Mouse (Mus musculus) hindbrain, postnatal 0 days (tissue): ENCODE data around the gene Fam78b. TPM values are rescaled to one million over a fixed set of nuclear protein-coding genes. Genes with fewer than 3 reads are reported as not detected.

Source experiments
- ATAC-seq: fragments of 200-750 bp; cut with Nextera tagmentation; 2 replicates; pipeline ENCODE4 v1.8.0; 2017; ENCODE audit warnings: mild to moderate bottlenecking, moderate TSS enrichment, moderate library complexity
- DNase-seq: peaks from one replicate; pipeline ENCODE4 v3.0.0-alpha.2; 2015; ENCODE audit warnings: low spot score
- H3K27ac ChIP-seq: fragments of 300-500 bp; sonication (generic); 2 replicates; pipeline ENCODE4 v1.5.1; 2014; ENCODE audit warnings: mild to moderate bottlenecking
- H3K27me3 ChIP-seq: fragments of 300-500 bp; sonication (generic); 2 replicates; pipeline ENCODE4 v1.6.1; 2014; ENCODE audit warnings: low read length, mixed read lengths; ENCODE audit not compliant: insufficient read depth
- H3K36me3 ChIP-seq: fragments of 300-500 bp; sonication (generic); 2 replicates; pipeline ENCODE4 v1.6.1; 2014; ENCODE audit warnings: low read length, mixed read lengths; ENCODE audit not compliant: insufficient read depth
- H3K4me1 ChIP-seq: fragments of 300-500 bp; sonication (generic); 2 replicates; pipeline ENCODE4 v1.6.1; 2014; ENCODE audit warnings: antibody characterized with exemption, low read length, mixed read lengths; ENCODE audit not compliant: insufficient read depth
- H3K4me2 ChIP-seq: fragments of 300-500 bp; sonication (generic); 2 replicates; pipeline ENCODE4 v1.6.1; 2014; ENCODE audit warnings: low read depth, mild to moderate bottlenecking, low read length, moderate library complexity, mixed read lengths
- H3K4me3 ChIP-seq: fragments of 300-500 bp; sonication (generic); 2 replicates; pipeline ENCODE4 v1.5.1; 2014; ENCODE audit warnings: low read length
- H3K9ac ChIP-seq: fragments of 300-500 bp; sonication (generic); replicated peaks from 2 replicates; pipeline ENCODE4 v1.6.1; 2014; ENCODE audit warnings: mild to moderate bottlenecking, low read length, moderate library complexity, mixed read lengths
- H3K9me3 ChIP-seq: fragments of 300-500 bp; sonication (generic); 2 replicates; pipeline ENCODE4 v1.6.1; 2016; ENCODE audit warnings: low read length, mixed read lengths
- CTCF ChIP-seq: IDR thresholded peaks from 2 replicates; pipeline ENCODE4 v1.5.1; 2016; ENCODE audit warnings: antibody characterized with exemption, control low read depth, low read depth
- WGBS: fragments of 180-500 bp; shearing (Covaris S2); extraction: QIAGEN DNeasy Blood & Tissue Kit; methylation state at CpG from one replicate; pipeline ENCODE4 v1.1.7; 2014; 5-methylcytosine and 5-hydroxymethylcytosine counted together
- polyA plus RNA-seq: library from polyadenylated mRNA; unstranded; fragments of >200 nt; fragmentation: Nextera tagmentation; extraction: Ambion mirVana; gene quantifications from 2 replicates; pipeline ENCODE4 v1.2.1, GENCODE M21; 2015
- total RNA-seq: library from RNA; depleted of rRNA; stranded (reverse); fragments of >200 nt; gene quantifications from 2 replicates; pipeline ENCODE4 v1.2.3, GENCODE M21; 2014; rRNA removed

The Fam78b gene
- total RNA-seq = 16.4 and 17.1 TPM in 2 replicates
- polyA plus RNA-seq = 5.4 and 5.7 TPM in 2 replicates

GRCm38 (mm10) chr1:167001174-167001843 is at the start of gene Fam78b:
TSS of gene Fam78b (plus strand) at chr1:167001417.
- 0% methylated on average over 58 of the region's 85 CpGs for WGBS

GRCm38 (mm10) chr1:166964508-166964907 is 36.7 kb upstream of the Fam78b start:
- no peak for TF ChIP-seq CTCF
- no peak overlapping the region for H3K4me2 ChIP-seq
- H3K9ac ChIP-seq = no peak overlapping the region
- no peaks in the 10 kb centered on the region for H3K9me3 ChIP-seq
- H3K36me3 ChIP-seq = no peaks in the 10 kb centered on the region
- DNase-seq (no peak), ATAC-seq (no peak)
- no peak overlapping the region for H3K27ac ChIP-seq
- WGBS = 45% methylated on average over 10 of the region's 10 CpGs
- no peak overlapping the region for H3K4me3 ChIP-seq
- no peaks in the 10 kb centered on the region for H3K27me3 ChIP-seq
- H3K4me1 ChIP-seq = no peaks in the 10 kb centered on the region

More at GRCm38 (mm10) chr1:167001174-167001843, at the start of gene Fam78b:
- Histone ChIP-seq H3K9ac (peak within 1 kb of the TSS; percentile 86), H3K36me3 (no peaks in the 10 kb centered on the region), H3K4me3 (peak within 1 kb of the TSS; percentile 87), H3K4me1 (0 out of 2 replicates have a peak, but pooled peaks cover 3% of the 10 kb centered on the region), H3K9me3 (no peaks in the 10 kb centered on the region), H3K27me3 (no peaks in the 10 kb centered on the region), H3K4me2 (peak within 1 kb of the TSS; percentile 80), H3K27ac (peak within 1 kb of the TSS; percentile 90)
- DNase-seq (peak; percentile 71), ATAC-seq (peak; percentile 77)
- TF ChIP-seq CTCF = no peak

DNA sequence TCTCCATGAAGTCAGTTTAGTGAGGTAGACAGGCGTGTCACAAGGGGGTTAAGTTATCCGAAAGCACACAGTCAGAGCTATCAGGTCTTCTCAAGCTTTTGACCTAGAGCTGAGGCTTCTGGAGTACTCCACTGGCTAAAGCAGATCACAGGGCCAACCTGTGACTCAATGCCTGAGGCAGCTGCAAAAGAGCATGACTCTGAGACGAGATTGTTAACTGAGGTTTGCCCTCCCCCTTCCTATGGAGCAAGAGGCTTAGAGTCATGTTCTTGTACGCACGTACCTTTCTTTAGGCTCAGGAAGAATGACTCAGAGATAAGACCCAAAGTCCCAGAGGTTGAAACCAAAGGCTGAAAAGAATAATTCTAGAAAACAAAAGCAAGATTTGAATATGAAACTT is 32.9 kb upstream of the Fam78b start:
- H3K4me1 ChIP-seq = no peaks in the 10 kb centered on the region

DNA sequence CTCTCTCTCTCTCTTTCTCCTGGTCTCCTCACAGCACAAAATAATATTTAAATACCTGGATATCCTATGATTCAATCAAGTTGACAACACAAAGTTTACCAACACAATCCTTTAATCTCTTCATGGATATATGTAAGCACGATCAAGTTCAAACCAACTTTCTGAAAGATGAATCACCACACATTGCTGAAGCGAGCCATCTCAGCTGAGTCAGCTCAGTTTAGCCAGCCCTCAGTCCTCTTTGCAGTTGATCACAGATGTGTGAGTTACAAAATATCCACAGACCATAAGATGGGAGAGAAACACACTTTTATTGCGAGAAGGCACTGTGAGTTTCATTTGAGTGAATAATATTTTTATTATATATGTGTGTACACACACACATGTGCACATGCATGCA is 27.5 kb upstream of the Fam78b start:
- no peak overlapping the region for H3K9ac ChIP-seq
- DNase-seq (no peak), ATAC-seq (no peak)
- H3K4me3 ChIP-seq = no peak overlapping the region
- H3K4me2 ChIP-seq = no peak overlapping the region
- no peaks in the 10 kb centered on the region for H3K9me3 ChIP-seq
- no peak for TF ChIP-seq CTCF
- no peaks in the 10 kb centered on the region for H3K27me3 ChIP-seq
- no peak overlapping the region for H3K27ac ChIP-seq
- 91% methylated on average over 3 of the region's 3 CpGs for WGBS
- H3K4me1 ChIP-seq = no peaks in the 10 kb centered on the region
- no peaks in the 10 kb centered on the region for H3K36me3 ChIP-seq

More for the DNA sequence above, 32.9 kb upstream of the Fam78b start:
- no peaks in the 10 kb centered on the region for H3K27me3 ChIP-seq
- no peak overlapping the region for H3K4me3 ChIP-seq
- H3K9me3 ChIP-seq = no peaks in the 10 kb centered on the region
- H3K9ac ChIP-seq = no peak overlapping the region
- ATAC-seq (no peak), DNase-seq (no peak)
- no peak overlapping the region for H3K4me2 ChIP-seq
- WGBS = 84% methylated on average over 5 of the region's 5 CpGs
- no peak overlapping the region for H3K27ac ChIP-seq
- TF ChIP-seq CTCF = no peak
- no peaks in the 10 kb centered on the region for H3K36me3 ChIP-seq

DNA sequence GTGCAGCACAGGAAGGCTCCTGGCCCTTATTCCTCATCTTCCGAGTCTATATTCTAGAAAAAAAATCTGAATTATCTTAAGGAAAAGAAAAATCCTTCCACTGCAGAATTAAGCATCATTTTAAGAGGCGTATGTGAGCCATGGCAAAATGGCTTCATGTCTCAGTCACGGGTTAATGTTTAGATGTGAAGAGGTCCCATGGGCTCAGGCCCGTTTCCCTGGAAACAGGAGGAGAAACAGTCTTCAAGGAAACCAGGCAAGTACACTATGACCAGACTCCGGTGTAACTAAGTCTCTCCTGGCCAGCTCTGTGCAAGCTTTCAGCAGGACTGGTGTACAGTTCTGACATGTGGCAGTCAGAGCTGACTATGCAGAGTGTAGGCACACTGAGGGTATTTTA is 22.6 kb upstream of the Fam78b start:
- Histone ChIP-seq H3K9ac (no peak overlapping the region), H3K4me2 (no peak overlapping the region), H3K4me3 (no peak overlapping the region), H3K4me1 (no peaks in the 10 kb centered on the region), H3K36me3 (no peaks in the 10 kb centered on the region), H3K27me3 (no peaks in the 10 kb centered on the region), H3K27ac (no peak overlapping the region), H3K9me3 (no peaks in the 10 kb centered on the region)
- TF ChIP-seq CTCF = no peak
- ATAC-seq (no peak; the same call in 1 of the 2 replicates), DNase-seq (peak; percentile 56)
- 54% methylated on average over 5 of the region's 5 CpGs for WGBS

GRCm38 (mm10) chr1:166994266-166994665 is 7.0 kb upstream of the Fam78b start:
- no peak for ATAC-seq
- WGBS = 70% methylated on average over 5 of the region's 5 CpGs

DNA sequence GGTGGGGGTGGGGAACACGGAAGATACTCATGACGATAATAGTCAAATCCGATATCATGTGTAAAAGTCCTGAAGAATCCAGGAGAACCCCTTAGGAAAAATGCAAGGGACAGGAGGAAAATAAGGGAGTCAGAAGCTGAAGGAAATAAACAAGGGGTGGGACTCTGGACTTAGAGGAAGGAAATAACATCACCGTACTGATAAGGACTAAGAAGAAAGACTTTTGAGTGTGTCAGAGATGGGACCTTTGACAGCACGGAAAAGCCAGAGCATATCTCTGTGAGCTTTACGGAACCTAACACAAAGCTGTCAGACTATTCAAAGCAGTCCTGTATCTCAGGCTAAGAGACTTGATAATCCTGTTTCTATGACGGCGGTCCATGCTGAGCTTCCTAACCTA is 5.0 kb upstream of the Fam78b start:
- Histone ChIP-seq H3K36me3 (no peaks in the 10 kb centered on the region), H3K9me3 (no peaks in the 10 kb centered on the region), H3K4me3 (no peak overlapping the region), H3K4me2 (no peak overlapping the region), H3K27ac (no peak overlapping the region), H3K4me1 (no peaks in the 10 kb centered on the region), H3K9ac (no peak overlapping the region), H3K27me3 (no peaks in the 10 kb centered on the region)
- ATAC-seq (no peak), DNase-seq (no peak)
- WGBS = 90% methylated on average over 8 of the region's 8 CpGs
- no peak for TF ChIP-seq CTCF

More at GRCm38 (mm10) chr1:166994266-166994665, 7.0 kb upstream of the Fam78b start:
- DNase-seq = no peak
- no peaks in the 10 kb centered on the region for H3K9me3 ChIP-seq
- no peaks in the 10 kb centered on the region for H3K36me3 ChIP-seq
- no peak overlapping the region for H3K4me3 ChIP-seq
- H3K27ac ChIP-seq = no peak overlapping the region
- H3K4me1 ChIP-seq = no peaks in the 10 kb centered on the region
- no peak overlapping the region for H3K9ac ChIP-seq
- no peaks in the 10 kb centered on the region for H3K27me3 ChIP-seq
- TF ChIP-seq CTCF = no peak
- no peak overlapping the region for H3K4me2 ChIP-seq
